Mouse (Mus musculus) embryonic facial prominence, embryonic 14.5 days (tissue): ENCODE data around the gene Gm44596. TPM values are rescaled to one million over a fixed set of nuclear protein-coding genes. Genes with fewer than 3 reads are reported as not detected.

Source experiments
- ATAC-seq: fragments of 200-750 bp; cut with Nextera tagmentation; 2 replicates; pipeline ENCODE4 v1.8.0; 2017; ENCODE audit warnings: low read depth, moderate number of reproducible peaks, moderate TSS enrichment
- DNase-seq: peaks from one replicate; pipeline ENCODE4 v3.0.0-alpha.2; 2015; ENCODE audit warnings: low spot score
- H3K27ac ChIP-seq: fragments of 300-500 bp; sonication (generic); replicated peaks from 2 replicates; pipeline ENCODE4 v1.5.1; 2014; ENCODE audit warnings: low read depth, mild to moderate bottlenecking, low read length, moderate library complexity
- H3K27me3 ChIP-seq: fragments of 300-500 bp; sonication (generic); replicated peaks from 2 replicates; pipeline ENCODE4 v1.6.1; 2014; ENCODE audit warnings: low read length; ENCODE audit not compliant: control insufficient read depth, insufficient read depth
- H3K36me3 ChIP-seq: fragments of 300-500 bp; sonication (generic); 2 replicates; pipeline ENCODE4 v1.6.1; 2014; ENCODE audit warnings: low read length, mixed read lengths; ENCODE audit not compliant: control insufficient read depth, insufficient read depth
- H3K4me1 ChIP-seq: fragments of 300-500 bp; sonication (generic); 2 replicates; pipeline ENCODE4 v1.6.1; 2014; ENCODE audit warnings: antibody characterized with exemption, low read length; ENCODE audit not compliant: control insufficient read depth, insufficient read depth
- H3K4me2 ChIP-seq: fragments of 300-500 bp; sonication (generic); 2 replicates; pipeline ENCODE4 v1.6.1; 2014; ENCODE audit warnings: low read depth, mild to moderate bottlenecking, low read length, moderate library complexity, mixed read lengths
- H3K4me3 ChIP-seq: fragments of 300-500 bp; sonication (generic); 2 replicates; pipeline ENCODE4 v1.5.1; 2014; ENCODE audit warnings: low read depth, mild to moderate bottlenecking, low read length
- H3K9ac ChIP-seq: fragments of 300-500 bp; sonication (generic); 2 replicates; pipeline ENCODE4 v1.6.1; 2014; ENCODE audit warnings: low read depth, mild to moderate bottlenecking, low read length, moderate library complexity, mixed read lengths
- H3K9me3 ChIP-seq: fragments of 300-500 bp; sonication (generic); 2 replicates; pipeline ENCODE4 v1.6.1; 2016; ENCODE audit warnings: low read length; ENCODE audit not compliant: control insufficient read depth
- WGBS: fragments of 180-500 bp; shearing (Covaris S2); extraction: QIAGEN DNeasy Blood & Tissue Kit; methylation state at CpG from one replicate; pipeline ENCODE4 v1.1.7; 2014; 5-methylcytosine and 5-hydroxymethylcytosine counted together
- polyA plus RNA-seq: library from polyadenylated mRNA; unstranded; fragments of >200 nt; fragmentation: Nextera tagmentation; extraction: Ambion mirVana; gene quantifications from 2 replicates; pipeline ENCODE4 v1.2.1, GENCODE M21; 2014

Gene Gm44596
- polyA plus RNA-seq, 1 experiment from 2014 or later: not detected

DNA sequence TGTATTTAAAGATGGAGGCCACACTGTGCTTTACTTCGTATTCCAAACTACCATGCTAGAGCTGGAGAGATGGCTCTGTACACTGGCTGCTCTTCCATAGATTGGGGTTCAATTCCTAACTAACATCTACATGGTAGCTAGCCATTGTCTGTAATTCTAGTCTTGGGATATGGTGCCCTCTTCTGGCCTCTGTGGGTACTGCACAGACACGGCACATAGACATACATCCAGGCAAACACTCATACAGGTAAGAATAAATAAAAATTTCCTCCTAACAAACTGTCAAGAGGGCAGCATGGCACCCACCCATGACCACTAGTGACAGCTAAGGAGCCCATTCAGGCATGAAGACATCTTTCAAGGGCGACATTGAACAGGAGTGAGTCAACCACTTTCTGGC, 35.8 kb downstream of the Gm44596 start:
- ATAC-seq: peak; percentile 26; the same call in 1 of the 2 replicates
- WGBS: 15% methylated on average over 3 of the region's 3 CpGs
- peak; percentile 48 for DNase-seq
- no peak overlapping the region for H3K4me2 ChIP-seq
- no peak overlapping the region for H3K4me3 ChIP-seq
- peaks cover 75% of the 10 kb centered on the region for H3K36me3 ChIP-seq
- H3K9me3 ChIP-seq: no peaks in the 10 kb centered on the region
- no peaks in the 10 kb centered on the region for H3K27me3 ChIP-seq
- no peaks in the 10 kb centered on the region for H3K4me1 ChIP-seq
- H3K27ac ChIP-seq: no peak overlapping the region
- no peak overlapping the region for H3K9ac ChIP-seq

- Histone ChIP-seq H3K36me3 (peaks cover 32% of the 10 kb centered on the region), H3K9me3 (no peaks in the 10 kb centered on the region), H3K27ac (no peak overlapping the region), H3K4me2 (no peak overlapping the region), H3K4me3 (no peak overlapping the region), H3K9ac (no peak overlapping the region), H3K27me3 (no peaks in the 10 kb centered on the region), H3K4me1 (no peaks in the 10 kb centered on the region)
- 87% methylated on average over 5 of the region's 5 CpGs for WGBS
- no peak for ATAC-seq
- DNase-seq: no peak
These were observed 40.9 kb downstream of the Gm44596 start for GRCm38 (mm10) chr6:128416169-128416568.

DNA sequence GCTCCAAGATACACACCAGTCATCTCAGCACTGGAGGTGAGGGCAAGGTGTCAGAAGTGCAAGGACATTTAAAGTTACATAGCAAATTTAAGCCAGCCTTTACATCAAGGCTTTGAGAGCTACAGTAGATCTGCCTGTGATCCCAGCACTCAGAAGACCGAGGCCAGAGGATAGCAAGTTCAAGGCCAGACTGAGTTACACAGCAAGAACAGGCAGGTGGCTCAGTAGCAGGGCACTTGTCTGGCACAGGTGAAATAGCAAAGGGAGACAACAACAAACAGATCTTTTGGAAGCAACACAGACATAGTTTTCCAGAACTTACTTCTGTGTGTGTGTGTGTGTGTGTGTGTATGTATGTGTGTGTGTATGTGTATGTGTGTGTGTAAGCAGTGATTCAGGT, 42.8 kb downstream of the Gm44596 start:
- H3K27ac ChIP-seq: no peak overlapping the region
- H3K27me3 ChIP-seq: no peaks in the 10 kb centered on the region
- H3K36me3 ChIP-seq: peaks cover 13% of the 10 kb centered on the region
- H3K4me1 ChIP-seq: no peaks in the 10 kb centered on the region
- ATAC-seq (no peak), DNase-seq (no peak)
- 95% methylated on average over 1 of the region's 1 CpGs for whole genome bisulfite sequencing
- H3K9me3 ChIP-seq: no peaks in the 10 kb centered on the region
- no peak overlapping the region for H3K4me3 ChIP-seq
- H3K4me2 ChIP-seq: no peak overlapping the region
- H3K9ac ChIP-seq: no peak overlapping the region

DNA sequence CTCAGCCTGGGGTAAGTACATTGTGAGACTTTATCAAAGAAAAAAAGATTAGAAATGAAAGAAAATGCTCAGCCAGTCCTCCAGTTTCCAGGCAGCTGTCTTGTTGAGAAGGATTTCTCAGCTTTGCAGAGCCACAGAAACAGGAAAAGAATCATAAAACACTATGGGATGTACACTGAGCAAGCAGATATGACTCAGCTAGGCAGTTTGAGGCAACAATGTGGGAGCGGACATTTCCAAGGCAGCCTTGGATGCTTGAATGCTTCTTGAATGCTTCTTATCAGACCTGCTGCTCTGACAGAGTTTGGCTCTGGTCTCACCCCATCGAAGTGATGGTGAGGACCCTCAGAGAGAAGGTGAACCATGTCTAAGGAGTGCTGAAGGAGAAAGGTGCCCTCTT, 45.7 kb downstream of the Gm44596 start:
- no peak overlapping the region for H3K27ac ChIP-seq
- no peak for DNase-seq
- no peaks in the 10 kb centered on the region for H3K27me3 ChIP-seq
- WGBS: 94% methylated on average over 2 of the region's 2 CpGs
- H3K4me2 ChIP-seq: no peak overlapping the region
- H3K4me1 ChIP-seq: peaks cover 5% of the 10 kb centered on the region; the same call in 1 of the 2 replicates
- H3K9ac ChIP-seq: no peak overlapping the region
- ATAC-seq: no peak
- no peaks in the 10 kb centered on the region for H3K9me3 ChIP-seq
- 0 out of 2 replicates have a peak, but pooled peaks cover under 1% of the 10 kb centered on the region for H3K36me3 ChIP-seq
- H3K4me3 ChIP-seq: no peak overlapping the region

- Histone ChIP-seq H3K4me3 (no peak overlapping the region), H3K9ac (no peak overlapping the region), H3K4me1 (peaks cover 5% of the 10 kb centered on the region; the same call in 1 of the 2 replicates), H3K4me2 (no peak overlapping the region), H3K27ac (no peak overlapping the region), H3K9me3 (no peaks in the 10 kb centered on the region), H3K36me3 (no peaks in the 10 kb centered on the region), H3K27me3 (no peaks in the 10 kb centered on the region)
- WGBS: 92% methylated on average over 3 of the region's 3 CpGs
- ATAC-seq (no peak), DNase-seq (no peak)
These were observed 46.2 kb downstream of the Gm44596 start for GRCm38 (mm10) chr6:128421480-128421879.

DNA sequence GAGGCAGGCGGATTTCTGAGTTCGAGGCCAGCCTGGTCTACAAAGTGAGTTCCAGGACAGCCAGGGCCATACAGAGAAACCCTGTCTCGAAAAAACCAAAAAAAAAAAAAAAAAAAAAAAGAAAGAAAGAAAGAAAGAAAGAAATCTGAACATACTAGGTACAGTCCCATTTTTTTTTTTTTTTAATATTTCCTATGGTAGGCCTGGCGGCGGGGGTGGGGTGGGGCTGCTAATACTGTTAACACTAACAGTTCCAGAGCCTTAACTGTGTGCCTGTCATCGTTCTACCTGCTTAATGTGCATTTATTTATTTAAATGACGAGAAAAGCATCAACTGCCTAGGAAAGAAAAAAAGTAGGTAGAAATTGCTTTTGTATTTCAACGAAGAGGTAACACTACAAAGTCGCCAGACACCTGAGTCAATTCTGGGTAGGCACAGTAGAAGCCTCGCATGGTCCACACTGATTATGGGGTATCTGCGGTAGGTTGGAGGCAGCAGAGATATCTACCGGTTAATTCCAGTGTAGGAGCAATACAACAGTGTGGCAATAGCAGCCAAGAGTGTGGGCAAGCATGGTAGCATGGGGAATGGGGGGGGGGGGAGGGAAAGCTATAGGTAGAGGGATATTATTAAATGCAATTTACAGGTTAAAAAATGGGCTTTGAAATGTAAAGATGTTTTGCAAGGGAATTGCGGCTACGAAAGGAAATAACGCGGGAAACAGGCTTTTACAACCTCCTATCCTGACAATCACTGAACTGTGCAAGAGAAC, 48.4 kb downstream of the Gm44596 start:
- peak overlapping the region; percentile 78 for H3K9ac ChIP-seq
- 47% methylated on average over 15 of the region's 16 CpGs for WGBS
- H3K27me3 ChIP-seq: no peaks in the 10 kb centered on the region
- no peaks in the 10 kb centered on the region for H3K9me3 ChIP-seq
- H3K4me1 ChIP-seq: peaks cover 5% of the 10 kb centered on the region; the same call in 1 of the 2 replicates
- peak overlapping the region; percentile 95 for H3K27ac ChIP-seq
- peaks cover 12% of the 10 kb centered on the region for H3K36me3 ChIP-seq
- peak overlapping the region; percentile 71 for H3K4me3 ChIP-seq
- ATAC-seq (no peak), DNase-seq (no peak)
- peak overlapping the region; percentile 74 for H3K4me2 ChIP-seq

GRCm38 (mm10) chr6:128424269-128425019, 49.1 kb downstream of the Gm44596 start, which contains the start of gene Itfg2:
Itfg2 (minus strand) TSS chr6:128424931.
- Histone ChIP-seq H3K4me2 (peak within 1 kb of the TSS; percentile 74), H3K27me3 (no peaks in the 10 kb centered on the region), H3K27ac (peak within 1 kb of the TSS; percentile 95), H3K9me3 (no peaks in the 10 kb centered on the region), H3K36me3 (peaks cover 19% of the 10 kb centered on the region), H3K4me1 (peaks cover 5% of the 10 kb centered on the region; the same call in 1 of the 2 replicates), H3K4me3 (peak within 1 kb of the TSS; percentile 71), H3K9ac (peak within 1 kb of the TSS; percentile 78)
- peak; percentile 98 for DNase-seq
- under 1% methylated on average over 41 of the region's 42 CpGs for WGBS
- peak; percentile 95 for ATAC-seq

DNA sequence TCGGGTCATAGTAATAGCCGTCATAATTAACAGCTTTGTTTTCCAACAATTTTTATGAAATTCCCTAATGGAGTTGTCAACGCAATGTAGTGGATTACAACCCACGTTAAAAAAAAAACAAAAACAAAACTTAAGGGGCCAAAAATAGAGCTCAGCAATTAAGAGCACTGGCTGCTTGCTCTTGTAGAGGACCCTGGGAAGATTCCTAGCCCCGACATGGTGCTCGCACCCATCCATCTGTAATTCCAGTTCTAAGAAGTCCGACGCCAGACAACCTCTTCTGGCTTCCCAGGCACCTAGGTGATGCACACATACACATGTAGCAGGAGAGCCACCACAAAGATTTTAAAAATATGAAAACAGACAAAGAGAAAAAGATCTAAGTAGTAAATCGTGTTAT, 49.7 kb downstream of the Gm44596 start:
- H3K9ac ChIP-seq: peak overlapping the region; percentile 78
- H3K4me2 ChIP-seq: peak overlapping the region; percentile 74
- peak overlapping the region; percentile 95 for H3K27ac ChIP-seq
- no peaks in the 10 kb centered on the region for H3K9me3 ChIP-seq
- ATAC-seq (no peak), DNase-seq (no peak)
- H3K4me3 ChIP-seq: peak overlapping the region; percentile 71
- WGBS: 20% methylated on average over 9 of the region's 9 CpGs
- H3K4me1 ChIP-seq: peaks cover 5% of the 10 kb centered on the region; the same call in 1 of the 2 replicates
- peaks cover 25% of the 10 kb centered on the region for H3K36me3 ChIP-seq
- no peaks in the 10 kb centered on the region for H3K27me3 ChIP-seq
